Mouse (Mus musculus) lung, postnatal 36 days (tissue): ENCODE measurements around the gene Entpd8.

Experiments
- DNase-seq: peaks from one replicate; pipeline ENCODE4 v3.0.0; 2022; ENCODE audit warnings: mixed read lengths

Entpd8 gene

DNA sequence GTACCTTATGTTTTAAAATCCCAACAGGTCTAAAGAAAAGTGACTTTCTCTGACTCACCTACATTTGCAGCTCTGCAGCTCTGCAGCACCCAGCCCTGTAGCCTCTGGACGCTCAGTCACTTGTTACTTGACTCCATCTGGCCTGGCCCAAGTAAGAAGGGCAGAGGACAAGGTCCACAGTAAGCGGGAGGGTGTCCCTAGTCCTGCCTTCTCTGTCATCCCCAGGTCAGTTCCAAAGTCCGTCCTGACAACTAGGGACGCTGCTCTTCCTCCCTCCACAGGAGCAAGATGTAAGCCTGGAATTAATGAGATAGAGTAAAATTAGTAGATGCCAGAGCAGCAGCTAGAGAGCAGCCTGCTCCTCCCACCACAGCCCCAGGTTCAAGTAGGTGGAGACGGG lies at the start of gene Entpd8:
Gene Entpd8, plus strand, starts transcription at position 229 of the 400 bp plus-strand sequence.
- no peak for DNase-seq

DNA sequence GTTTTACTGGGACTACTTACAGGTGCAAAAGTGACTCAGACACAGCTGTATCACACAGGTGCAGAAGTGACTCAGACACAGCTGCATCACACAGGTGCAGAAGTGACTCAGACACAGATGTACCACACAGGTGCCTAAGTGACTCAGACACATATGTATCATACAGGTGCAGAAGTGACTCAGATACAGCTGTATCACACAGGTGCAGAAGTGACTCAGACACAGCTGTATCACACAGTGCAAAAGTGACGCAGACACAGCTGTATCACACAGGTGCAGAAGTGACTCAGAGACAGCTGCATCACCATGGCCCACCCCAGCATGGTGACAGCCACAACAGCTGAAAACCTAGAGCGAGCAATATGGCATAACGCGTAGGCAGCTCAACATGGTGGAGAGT lies 45.1 kb upstream of the Entpd8 start:
- no peak for DNase-seq

DNA sequence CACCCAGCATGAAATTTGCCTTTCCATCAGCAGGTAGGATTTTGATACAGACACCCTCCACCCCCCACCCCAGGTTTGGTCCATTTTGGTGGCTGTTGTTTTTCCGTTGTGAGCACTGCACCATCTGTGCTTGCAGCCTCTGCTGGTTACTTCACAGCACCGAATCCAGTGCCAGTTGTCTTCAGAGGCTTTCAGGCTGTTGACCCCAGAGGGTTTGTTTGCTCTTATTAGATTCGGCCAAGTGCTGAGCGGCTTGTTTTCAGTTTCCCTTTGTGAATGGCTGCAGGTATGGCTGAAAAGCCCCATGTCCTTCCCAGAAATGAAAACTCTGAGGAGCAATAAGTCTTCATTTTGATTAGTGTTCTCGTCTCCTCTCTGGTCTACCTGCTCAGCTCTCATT lies 40.0 kb upstream of the Entpd8 start:
- DNase-seq: no peak

DNA sequence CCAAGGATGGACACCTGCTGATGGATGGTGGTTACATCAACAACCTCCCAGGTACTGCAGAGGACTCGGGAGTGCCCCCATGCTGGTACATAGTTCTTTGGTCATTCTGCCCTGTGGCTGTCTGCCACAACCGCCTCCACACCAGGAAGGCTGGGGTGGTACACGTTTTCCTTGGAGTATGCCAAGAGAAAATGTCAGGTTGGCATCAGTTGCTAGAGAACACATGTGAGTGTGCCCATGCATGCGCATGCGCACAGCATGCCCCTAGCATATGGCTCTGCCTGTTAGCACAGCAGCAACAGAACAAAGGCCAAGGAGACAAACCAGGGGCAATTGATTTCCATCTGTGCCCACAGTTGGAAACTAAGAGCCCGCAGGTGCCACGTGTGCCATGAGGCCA lies 29.2 kb upstream of the Entpd8 start:
- no peak for DNase-seq

DNA sequence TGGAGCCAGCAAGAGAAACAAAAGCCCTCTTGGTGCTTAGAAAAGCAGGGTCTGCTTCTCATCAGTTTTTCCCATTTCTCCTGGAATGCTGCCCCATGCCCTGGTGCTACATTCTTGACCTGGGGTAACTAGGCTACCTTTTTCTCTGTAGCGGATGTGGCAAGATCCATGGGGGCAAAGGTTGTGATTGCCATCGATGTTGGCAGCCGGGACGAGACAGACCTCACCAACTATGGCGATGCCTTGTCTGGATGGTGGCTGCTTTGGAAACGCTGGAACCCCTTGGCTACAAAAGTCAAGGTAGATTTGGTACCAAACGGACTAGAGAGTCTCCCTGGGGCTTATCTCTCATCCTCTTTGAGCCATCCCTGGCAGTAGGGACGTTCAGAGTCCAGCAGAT lies 28.7 kb upstream of the Entpd8 start:
- DNase-seq: no peak

DNA sequence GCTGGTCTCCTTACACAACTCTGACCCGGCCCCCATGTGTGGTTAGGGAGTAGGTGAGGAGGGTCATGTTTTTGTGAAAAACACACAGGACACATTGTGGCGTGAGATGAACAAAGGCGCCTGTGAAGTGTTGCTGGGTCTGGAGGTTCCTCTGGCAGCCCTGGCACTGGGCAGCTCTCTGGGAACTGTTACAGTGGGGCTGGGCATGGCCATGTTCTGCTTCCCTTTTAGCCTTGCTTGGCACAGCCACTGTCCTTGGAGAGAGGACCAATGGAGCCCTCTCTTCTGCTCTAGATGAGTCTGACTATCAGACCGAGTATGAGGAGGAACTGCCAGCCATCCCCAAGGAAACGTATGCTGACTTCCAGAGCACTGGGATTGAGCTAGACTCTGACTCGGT lies 27.0 kb upstream of the Entpd8 start:
- no peak for DNase-seq

DNA sequence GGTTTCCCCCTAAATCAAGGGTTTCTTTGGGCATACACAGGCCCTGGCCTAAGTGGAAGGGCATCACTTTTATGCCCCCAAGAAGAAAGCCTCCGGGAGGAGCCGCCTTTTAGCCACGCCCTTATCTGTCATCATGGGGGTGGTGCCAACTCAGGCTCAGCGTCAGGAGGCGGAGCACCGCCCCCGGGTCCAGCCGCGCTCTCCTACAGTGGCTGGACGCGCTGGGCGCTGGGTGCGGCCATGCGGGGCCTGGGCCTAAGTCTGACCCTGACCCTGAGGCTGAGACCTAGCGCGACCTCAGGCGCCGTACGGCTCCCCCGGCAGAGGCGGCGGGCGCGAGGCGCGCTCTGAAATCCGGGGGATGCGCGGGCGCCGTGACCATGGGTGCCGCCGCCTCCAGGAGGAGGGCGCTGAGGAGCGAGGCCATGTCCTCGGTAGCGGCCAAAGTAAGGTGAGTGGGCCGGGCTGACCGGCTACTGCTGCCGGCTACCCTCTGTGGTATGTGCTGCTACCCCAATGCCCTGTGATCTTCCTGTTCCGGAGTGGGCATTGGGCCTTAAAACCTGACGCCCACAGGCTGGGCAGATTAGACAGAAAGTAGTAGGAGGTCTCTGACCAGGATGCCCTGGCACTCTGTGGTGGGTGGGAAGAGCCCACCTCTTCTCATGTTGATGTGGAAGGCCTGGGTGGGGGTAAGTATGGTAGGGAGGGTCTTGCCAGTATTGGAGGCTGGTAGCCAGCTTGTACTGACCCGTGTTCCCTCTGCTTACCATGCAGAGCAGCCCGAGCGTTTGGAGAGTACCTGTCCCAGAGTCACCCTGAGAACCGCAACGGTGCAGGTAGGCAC lies 25.7 kb upstream of the Entpd8 start, which contains the start of gene Nsmf:
Gene Nsmf, plus strand, starts transcription at position 135 of the 847 bp plus-strand sequence.
- peak; percentile 93 for DNase-seq

DNA sequence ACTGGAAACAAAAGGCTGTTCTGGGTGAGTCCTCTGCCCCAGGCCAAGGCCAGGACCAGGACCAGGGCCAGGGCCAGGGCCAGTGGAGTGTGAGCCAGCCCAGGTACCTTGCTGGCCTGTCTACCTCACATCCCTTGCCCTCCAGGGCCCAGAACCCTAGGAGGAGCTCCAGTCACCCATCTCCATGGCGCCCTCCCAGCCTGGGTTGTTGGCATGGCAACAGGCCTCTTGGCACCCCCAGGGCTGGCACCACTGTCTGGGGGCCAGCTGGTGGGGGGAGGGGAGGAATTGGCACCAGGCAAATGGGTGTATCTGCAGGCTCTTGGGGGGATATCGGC lies 25.1 kb upstream of the Entpd8 start:
- DNase-seq: no peak

DNA sequence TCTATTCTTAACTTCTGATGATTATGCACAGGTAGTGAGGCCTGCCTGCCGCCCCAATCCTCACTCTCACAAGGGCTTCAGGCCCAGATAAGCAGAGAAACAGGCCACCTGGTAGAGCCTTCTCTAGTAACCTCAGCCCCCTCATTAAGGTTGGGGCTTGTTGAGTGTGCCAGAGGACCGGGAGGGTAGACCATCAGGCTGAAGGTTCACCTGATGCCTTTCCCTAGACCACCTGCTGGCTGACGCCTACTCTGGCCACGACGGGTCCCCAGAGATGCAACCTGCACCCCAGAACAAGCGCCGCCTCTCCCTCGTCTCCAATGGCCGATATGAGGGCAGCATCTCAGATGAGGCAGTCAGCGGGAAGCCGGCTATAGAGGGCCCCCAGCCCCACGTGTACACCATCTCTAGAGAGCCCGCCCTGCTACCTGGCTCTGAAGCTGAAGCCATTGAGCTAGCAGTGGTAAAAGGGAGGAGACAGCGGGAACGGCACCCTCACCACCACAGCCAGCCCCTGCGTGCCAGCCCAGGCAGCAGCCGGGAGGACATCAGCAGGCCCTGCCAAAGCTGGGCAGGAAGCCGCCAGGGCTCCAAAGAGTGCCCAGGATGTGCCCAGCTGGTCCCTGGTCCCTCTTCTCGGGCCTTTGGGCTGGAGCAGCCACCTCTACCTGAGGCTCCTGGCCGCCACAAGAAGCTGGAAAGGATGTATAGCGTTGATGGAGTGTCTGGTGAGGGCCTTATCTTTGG lies 24.5 kb upstream of the Entpd8 start:
- DNase-seq: no peak

DNA sequence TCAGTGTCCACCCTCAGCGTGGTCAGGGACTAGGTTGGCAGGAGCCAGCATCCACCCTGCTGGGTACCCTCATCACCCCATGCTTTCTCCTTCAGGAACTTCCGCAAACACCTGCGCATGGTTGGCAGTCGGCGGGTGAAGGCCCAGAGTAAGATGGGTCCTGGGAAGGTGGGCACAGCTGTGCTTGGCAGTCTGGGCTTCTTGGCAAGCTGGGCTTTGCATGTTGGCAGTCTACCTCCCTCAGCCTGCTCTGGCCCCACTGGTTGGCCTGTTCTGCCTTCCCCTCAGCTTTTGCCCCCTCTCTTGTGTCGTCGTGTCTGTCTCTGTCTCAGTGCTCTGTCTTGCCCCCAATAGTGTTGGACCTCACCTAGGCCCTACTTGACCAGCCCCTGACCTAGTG lies 21.2 kb upstream of the Entpd8 start:
- DNase-seq: no peak

DNA sequence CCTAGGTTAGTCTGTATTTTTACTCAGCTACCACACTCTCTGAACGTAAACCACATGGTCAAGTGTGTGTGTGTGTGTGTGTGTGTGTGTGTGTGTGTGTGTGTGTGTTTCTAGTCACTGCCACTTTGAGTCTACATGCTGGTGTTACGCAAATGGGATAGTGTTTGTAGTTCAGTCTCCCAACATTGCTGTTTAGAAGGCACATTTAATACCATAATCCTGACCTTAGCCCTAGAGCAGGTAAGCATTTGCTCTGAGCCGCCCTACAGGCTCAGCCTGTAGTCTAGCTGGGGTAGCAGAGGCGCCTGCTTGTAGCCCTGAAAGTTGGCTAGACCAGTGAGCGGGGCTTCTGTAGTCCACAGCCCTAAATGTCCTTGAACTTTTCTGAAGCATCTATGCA lies 16.6 kb upstream of the Entpd8 start:
- no peak for DNase-seq

DNA sequence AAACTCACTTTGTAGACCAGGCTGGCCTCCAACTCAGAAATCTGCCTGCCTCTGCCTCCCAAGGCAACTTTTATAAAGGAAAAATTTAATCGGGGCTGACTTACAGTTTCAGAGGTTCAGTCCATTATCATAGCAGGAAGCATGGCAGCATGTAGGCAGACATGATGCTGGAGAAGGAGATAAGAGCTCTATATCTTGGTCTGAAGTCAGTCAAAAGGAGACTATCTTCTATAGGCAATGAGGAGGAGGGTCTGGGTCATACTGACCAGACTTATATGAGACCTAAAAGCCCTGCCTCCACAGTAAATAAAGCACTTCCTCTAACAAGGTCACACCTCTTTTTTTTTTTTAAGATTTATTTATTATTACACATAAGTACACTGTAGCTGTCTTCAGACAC lies 15.8 kb upstream of the Entpd8 start:
- DNase-seq: no peak

DNA sequence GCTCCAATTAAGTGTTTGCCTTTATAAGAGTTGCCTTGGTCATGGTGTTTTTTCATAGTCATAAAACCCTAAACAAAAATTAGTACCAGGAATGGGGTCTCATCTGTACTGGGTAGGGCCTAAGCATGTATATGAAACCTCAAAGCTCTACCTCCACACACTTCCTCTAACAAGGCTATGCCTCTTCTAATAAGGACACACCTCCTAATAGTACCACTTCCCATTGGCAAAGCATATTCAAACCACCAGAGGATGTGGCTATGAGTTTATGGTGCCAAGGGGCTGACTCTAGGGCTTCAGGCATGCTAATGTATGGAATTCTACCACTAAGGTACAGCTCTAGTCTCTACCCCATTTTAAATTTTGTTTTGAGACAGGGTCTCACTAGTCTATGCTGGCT lies 14.6 kb upstream of the Entpd8 start:
- DNase-seq: no peak

DNA sequence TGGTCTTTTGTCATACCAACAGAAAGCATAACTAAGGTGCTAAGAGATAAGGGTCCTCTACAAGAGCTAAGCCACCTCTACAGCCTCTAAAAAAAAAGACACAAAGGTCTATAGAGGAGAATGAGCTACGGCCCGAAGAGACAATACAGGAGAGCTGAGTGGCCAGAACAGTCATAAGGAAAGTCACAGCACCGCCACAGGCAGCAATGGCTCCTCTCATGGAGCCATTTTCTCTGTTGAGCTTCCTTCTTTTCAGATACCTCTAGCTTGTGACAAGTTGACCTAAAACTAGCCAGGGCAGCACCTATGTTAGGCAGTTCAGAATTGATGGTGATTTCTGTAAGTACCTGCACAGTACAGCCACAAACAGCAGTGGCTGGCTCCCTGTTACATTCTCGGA lies 13.6 kb upstream of the Entpd8 start:
- DNase-seq: no peak

DNA sequence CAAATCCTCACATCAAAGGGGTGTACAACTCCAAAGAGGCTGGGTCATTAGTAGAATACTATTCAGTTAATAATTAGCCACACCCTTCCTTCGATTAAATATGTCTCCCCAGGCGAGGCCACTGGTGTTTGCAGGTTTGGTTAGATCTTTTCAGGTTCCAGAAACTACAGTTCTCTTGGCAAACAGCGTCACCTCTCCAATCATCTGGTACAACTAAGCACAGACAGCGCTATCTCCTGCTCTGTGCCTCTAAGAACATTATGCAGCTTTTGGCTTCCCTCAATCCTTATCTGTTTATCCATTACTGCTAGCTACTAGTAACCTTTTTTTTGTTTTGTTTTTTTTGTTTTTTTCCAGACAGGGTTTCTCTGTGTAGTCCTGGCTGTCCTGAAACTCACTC lies 10.6 kb upstream of the Entpd8 start:
- DNase-seq: no peak

DNA sequence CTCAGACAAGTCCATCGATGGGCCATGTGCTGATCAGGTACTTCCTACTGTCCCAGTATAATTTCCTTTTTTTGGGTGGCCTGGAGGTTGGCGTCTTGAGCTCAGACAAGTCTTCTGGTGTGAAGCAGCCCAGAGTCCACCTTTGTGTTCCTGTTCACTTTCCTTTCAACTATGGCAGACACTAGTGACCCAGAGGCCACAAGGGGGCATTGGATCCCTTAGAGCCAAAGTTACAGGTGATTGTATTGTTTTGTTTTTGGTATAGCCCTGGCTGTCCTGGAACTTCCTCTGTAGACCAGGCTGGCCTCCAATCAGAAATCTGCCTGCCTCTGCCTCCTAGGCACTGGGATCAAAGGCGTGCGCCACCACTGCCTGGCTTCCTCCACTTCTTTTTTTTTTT lies 7.7 kb upstream of the Entpd8 start:
- DNase-seq: peak; percentile 20

DNA sequence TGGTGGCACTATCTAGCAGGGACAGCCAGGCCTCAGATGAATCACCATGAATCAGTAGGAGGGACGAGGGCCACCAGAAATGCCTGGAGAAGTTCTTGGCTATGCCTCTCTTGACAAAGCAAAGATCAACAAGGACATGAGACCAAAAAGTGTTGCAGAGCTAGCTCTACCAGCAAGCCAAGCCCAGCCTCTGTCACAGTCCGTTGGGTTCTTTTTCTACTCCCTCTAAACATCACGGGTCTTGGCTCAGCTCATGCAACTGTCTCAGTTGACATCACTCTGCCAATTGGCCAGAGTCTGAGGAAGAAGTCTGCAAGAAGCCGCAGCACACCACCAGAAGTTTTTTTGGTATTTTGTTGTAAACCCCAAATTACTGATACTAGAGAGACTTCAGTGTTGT lies 4.6 kb upstream of the Entpd8 start:
- DNase-seq: no peak

DNA sequence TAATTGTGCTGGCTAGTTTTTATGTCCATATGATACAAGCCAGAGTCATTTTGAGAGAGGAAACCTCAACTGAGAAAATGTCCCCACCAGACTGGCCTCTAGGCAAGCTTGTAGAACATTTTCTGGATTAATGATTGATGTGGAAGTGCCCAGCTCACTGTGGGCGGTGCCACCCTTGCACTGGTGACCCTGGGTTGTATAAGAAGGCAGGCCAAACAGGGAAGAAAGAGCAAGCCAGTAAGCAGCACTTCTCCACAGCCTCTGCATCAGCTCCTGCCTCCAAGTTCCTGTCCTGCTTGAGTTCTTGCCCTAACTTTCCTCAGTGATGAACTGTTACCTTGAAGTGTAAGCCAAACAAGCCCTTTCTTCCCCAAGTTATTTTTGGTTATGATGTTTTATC lies 1.1 kb upstream of the Entpd8 start:
- DNase-seq: peak; percentile 26

DNA sequence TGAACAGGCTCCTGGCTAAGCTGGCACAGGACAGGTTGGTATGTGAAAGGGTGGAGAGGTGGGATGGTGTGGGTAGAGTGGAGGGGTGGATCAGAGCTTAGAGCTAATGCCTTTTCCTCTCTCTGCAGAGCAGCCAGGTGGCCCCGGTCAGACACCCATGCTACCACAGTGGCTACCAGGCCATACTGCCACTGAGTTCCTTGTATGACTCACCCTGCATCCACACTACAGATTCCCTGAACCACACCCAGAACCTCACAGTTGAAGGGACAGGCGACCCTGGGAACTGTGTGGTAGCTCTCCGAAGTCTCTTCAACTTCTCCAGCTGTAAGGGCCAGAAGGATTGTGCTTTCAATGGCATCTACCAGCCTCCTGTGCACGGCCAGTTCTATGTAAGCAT lies 3.6 kb downstream of the Entpd8 start:
- DNase-seq: no peak

DNA sequence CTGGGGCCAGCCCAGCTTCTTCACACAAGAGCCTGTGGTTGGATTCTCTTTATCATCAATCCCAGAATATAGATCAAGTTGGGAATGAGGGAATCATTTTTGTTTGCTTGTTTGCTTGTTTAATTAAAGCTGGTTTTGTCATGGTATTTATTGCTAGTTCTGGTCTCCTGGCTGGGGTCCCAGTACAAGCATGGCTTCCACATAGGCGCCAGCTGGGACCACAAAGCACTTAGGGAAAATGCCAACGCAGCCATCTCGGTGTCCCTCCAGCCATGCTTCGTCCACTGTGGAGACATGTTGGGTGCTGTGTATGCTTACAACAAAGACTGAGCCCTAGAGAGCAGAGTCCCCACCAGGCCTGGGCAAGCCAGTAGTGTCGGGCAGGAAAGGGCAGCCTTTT lies 5.5 kb downstream of the Entpd8 start:
- DNase-seq: no peak

DNA sequence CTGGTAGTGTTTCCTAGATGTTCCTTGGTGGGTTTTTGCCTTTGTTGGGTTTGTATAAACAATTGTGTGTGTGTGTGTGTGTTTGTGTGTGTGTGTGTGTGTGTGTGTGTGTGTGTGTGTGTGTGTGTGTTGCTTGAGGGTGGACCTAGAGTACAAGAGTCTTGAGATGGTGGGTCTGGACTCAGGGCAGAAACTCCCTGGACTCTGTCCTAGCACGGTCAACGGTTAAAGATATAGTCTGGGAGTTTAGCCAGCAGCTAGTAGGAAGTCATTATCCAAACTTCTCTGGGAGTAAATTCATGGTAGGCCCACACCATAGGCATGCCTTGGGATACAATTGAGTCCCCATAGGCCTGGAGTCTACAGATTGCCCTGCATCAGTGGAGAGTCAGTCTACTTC lies 7.7 kb downstream of the Entpd8 start:
- DNase-seq: no peak

DNA sequence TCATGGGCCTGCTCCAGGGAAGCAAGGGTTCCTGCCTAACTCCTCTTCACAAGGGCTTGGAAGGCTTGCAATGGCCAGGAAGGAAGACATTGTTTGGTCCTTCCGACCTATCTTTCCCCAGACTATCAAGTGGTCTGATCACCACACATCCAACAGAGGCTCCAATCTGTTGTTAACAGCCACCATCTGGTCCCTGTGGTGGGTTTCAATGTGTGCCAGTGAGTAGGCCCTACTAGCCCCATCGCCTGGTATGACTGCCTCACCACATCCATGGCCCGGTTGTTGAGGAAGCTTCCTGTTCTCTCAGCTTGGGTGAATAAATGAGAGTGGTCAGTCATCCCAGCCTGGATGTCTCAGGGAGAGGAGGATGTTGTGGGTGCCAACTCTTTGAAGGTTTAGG lies 8.5 kb downstream of the Entpd8 start:
- DNase-seq: no peak

DNA sequence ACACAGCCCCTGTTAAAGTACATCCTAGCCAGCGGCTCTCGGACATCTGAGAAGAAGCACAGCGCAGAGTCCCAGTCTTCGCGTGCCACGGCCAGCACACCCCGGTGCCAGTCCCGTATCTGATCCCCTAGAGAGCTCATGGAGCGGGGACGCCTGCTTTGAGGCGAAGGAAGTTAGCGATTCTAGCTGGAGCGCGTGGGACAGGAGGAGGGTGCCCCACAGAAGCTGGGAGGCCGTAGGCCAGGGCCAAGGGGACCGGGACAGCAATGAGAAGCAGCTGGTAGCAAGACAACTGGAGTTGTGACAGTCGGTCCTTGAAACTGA lies 14.6 kb downstream of the Entpd8 start:
- no peak for DNase-seq

DNA sequence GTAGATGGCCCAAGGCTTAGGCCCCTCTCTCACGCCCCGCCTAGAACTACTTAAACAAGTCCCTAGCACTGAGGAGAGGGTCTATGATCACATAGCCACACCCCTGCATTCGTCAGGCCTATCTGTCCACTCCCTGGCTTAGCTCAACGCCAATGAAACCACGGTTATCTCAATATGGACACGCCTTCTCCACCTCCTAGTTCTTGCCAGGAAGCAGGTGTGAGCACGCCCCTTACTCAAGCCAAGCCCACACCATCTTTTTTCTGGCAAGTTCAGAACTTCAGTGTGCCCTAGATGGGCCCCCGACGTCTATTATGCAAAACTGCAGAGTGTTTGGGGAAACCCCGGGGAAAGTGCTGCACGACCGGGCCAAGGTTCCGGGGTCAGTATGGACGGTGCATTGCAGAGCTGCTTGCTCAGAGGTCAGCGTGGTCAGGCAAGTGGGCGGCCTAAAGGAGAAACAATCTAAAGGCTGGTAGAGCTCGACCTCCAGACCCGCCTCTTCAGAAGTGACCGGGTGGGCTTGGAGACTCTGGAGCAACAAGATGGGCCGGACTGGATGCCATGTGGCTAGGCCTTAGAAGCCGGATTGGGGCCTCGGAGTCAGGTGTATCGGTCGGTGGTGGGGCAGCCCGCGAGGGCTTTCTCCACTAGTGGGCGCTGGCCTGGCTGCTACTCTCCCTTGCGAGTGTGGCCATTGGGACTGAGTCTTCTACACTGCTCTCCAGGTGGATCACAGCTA lies 15.2 kb downstream of the Entpd8 start, which contains the start of gene Noxa1:
Gene Noxa1, minus strand, starts transcription at position 41 of the 742 bp plus-strand sequence.
- peak; percentile 51 for DNase-seq
